Mouse (Mus musculus) limb, embryonic 10.5 days (tissue): ENCODE results near the gene Pard3. TPM values are rescaled to one million over a fixed set of nuclear protein-coding genes. Genes with fewer than 3 reads are reported as not detected.

Experiments
- DNase-seq: peaks from one replicate; pipeline ENCODE4 v3.0.0-alpha.2; 2017; ENCODE audit warnings: low spot score
- H3K27ac ChIP-seq: fragments of 300-500 bp; sonication (generic); 2 replicates; pipeline ENCODE4 v1.5.1; 2016; ENCODE audit warnings: mild to moderate bottlenecking
- H3K27me3 ChIP-seq: fragments of 300-500 bp; sonication (generic); 2 replicates; pipeline ENCODE4 v1.6.1; 2016; ENCODE audit warnings: low read depth, mild to moderate bottlenecking; ENCODE audit not compliant: poor library complexity, severe bottlenecking
- H3K36me3 ChIP-seq: fragments of 300-500 bp; sonication (generic); 2 replicates; pipeline ENCODE4 v1.6.1; 2016; ENCODE audit warnings: mild to moderate bottlenecking, moderate library complexity
- H3K4me1 ChIP-seq: fragments of 300-500 bp; sonication (generic); 2 replicates; pipeline ENCODE4 v1.6.1; 2016
- H3K4me3 ChIP-seq: fragments of 300-500 bp; sonication (generic); 2 replicates; pipeline ENCODE4 v1.5.1; 2016; ENCODE audit warnings: mild to moderate bottlenecking, moderate library complexity
- H3K9me3 ChIP-seq: fragments of 300-500 bp; sonication (generic); replicated peaks from 2 replicates; pipeline ENCODE4 v1.6.1; 2016; ENCODE audit warnings: mild to moderate bottlenecking
- WGBS: fragments of 180-500 bp; shearing (Covaris S2); methylation state at CpG from one replicate; pipeline ENCODE4 v1.1.7; 2016; 5-methylcytosine and 5-hydroxymethylcytosine counted together
- polyA plus RNA-seq: library from polyadenylated mRNA; unstranded; fragments of >200 nt; fragmentation: Nextera tagmentation; extraction: Ambion mirVana; gene quantifications from 2 replicates; pipeline ENCODE4 v1.2.1, GENCODE M21; 2016

Pard3 gene
- polyA plus RNA-seq, 1 experiment from 2014 or later = 34.8 TPM

DNA sequence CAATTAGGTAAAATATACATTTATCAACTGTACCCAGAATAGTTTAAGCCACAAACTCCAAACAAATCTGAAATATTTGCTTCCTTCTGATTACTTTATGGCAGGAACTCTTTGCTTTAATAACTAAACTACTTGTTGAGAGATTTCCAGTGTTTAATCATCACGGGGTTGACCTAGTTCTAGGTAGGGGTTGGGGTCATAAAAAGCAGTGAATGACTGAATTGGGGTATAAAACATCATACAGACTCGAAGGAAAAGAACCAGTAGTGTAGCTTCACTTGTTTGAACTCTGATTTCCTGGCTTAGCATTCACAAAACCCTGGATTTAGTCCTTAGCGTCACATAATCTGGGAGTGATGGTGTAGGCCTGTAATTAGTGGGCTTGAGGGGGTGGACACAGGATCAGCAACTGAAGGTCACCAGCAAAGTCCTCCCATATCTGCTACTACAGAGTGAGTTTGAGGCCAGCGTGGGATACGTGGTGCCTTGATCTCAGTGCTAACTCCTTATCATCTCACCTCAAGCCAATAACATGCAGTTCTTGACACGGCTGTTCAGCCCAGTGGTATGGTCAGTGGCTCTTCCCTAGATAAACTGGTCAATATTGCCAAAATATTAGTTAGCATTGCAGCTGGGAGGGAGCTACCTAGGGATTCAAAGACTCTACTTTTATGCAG lies 111.6 kb downstream of the Pard3 start:
- peaks cover 19% of the 10 kb centered on the region for H3K4me1 ChIP-seq
- no peak overlapping the region for H3K4me3 ChIP-seq
- 71% methylated on average over 6 of the region's 6 CpGs for WGBS
- H3K27ac ChIP-seq = no peak overlapping the region
- no peaks in the 10 kb centered on the region for H3K36me3 ChIP-seq
- DNase-seq = no peak
- H3K9me3 ChIP-seq = no peaks in the 10 kb centered on the region
- H3K27me3 ChIP-seq = no peaks in the 10 kb centered on the region

DNA sequence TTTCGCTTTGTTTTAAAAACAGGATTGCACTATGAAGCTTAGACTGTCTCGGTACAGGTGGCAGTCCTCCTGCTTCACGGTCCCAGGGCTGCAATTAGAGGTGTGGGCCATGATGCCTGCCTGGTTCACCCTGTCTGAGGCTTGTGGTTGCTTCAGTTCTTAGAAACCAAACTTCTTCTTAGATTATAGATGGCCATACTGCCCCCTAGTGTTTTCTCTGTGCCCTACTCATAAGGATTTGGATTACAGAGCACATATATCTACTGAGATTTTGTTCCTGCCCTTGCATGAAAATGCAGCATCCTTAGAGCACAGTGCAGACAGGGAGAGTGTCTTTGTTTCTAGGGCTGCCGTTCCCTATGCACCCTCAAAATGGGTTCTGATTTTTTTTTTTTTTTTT lies 114.9 kb downstream of the Pard3 start:
- DNase-seq = no peak
- Histone ChIP-seq H3K36me3 (no peaks in the 10 kb centered on the region), H3K4me1 (peaks cover 28% of the 10 kb centered on the region), H3K9me3 (no peaks in the 10 kb centered on the region), H3K27ac (no peak overlapping the region), H3K4me3 (no peak overlapping the region), H3K27me3 (no peaks in the 10 kb centered on the region)
- WGBS = 53% methylated on average over 4 of the region's 4 CpGs

DNA sequence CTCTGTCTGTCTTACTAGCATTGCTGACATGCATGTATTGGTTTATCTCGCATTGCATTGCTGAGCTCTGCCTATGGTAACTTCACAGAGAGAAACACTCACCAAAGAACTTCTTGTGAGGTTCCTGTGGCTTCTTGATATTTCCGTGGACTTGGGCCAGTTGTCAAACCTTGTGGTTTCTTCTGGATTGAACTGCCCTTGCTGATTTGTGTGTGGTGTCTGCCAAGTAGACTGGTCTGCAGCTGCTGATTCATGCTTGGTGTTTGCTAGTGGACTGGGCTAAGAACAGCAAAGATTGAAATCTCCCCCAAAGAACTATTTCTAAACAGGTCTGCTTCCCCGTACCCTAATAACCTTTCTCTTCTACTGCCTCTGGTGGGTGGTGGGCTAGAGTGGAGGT lies 117.6 kb downstream of the Pard3 start:
- WGBS = 96% methylated on average over 3 of the region's 3 CpGs
- Histone ChIP-seq H3K4me1 (peaks cover 54% of the 10 kb centered on the region), H3K36me3 (no peaks in the 10 kb centered on the region), H3K27me3 (no peaks in the 10 kb centered on the region), H3K9me3 (no peaks in the 10 kb centered on the region), H3K4me3 (no peak overlapping the region), H3K27ac (no peak overlapping the region)
- DNase-seq = no peak

DNA sequence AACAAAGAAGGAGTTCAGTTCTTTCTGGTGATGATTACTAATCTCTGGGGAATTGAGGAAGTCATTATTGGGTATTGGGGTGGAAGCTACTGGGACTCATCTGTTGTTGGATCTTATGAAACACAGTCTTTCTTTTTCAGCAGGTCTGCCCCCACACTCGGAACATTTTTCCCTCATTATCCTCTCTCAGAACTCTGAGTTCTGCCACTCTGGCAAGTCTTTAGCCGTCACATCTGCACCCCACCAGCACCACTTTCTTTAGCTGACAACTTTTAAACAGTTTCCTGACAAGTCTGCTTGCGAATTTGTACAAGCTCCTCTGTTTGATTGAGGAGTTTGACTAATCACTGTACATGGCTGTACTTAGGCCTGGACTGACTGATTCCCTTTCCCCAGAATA lies 118.4 kb downstream of the Pard3 start:
- H3K27me3 ChIP-seq = no peaks in the 10 kb centered on the region
- H3K36me3 ChIP-seq = no peaks in the 10 kb centered on the region
- 80% methylated on average over 3 of the region's 3 CpGs for WGBS
- peaks cover 61% of the 10 kb centered on the region for H3K4me1 ChIP-seq
- H3K4me3 ChIP-seq = no peak overlapping the region
- DNase-seq = no peak
- no peak overlapping the region for H3K27ac ChIP-seq
- H3K9me3 ChIP-seq = no peaks in the 10 kb centered on the region

GRCm38 (mm10) chr8:127183533-127183932 lies 119.8 kb downstream of the Pard3 start:
- Histone ChIP-seq H3K27ac (peak overlapping the region; percentile 31; the same call in 1 of the 2 replicates), H3K27me3 (no peaks in the 10 kb centered on the region), H3K36me3 (no peaks in the 10 kb centered on the region), H3K9me3 (no peaks in the 10 kb centered on the region), H3K4me1 (peaks cover 56% of the 10 kb centered on the region), H3K4me3 (no peak overlapping the region)
- DNase-seq = no peak
- 87% methylated on average over 2 of the region's 2 CpGs for WGBS

DNA sequence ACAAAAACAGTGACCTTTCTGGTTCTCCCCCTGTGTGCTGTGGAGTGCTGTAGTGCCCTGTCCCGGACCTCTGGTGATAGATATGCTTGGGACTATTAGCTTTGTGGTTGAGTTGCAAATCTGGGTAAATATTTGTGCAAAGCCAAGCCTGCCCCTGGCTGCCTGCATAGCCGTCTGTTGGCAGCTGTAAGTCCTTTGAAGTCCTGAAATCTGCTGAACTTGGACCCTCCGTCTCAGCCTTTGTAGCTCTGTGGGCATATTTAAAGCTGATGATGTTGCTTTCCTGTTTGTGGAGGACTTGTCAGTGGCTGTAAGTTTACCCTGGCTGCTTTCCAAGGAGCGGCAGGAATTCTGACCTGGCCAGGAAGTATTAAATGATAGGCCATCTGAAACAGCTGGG lies 120.3 kb downstream of the Pard3 start:
- WGBS = 23% methylated on average over 4 of the region's 4 CpGs
- Histone ChIP-seq H3K27ac (peak overlapping the region; percentile 16; the same call in 1 of the 2 replicates), H3K4me1 (peaks cover 56% of the 10 kb centered on the region), H3K36me3 (no peaks in the 10 kb centered on the region), H3K9me3 (no peaks in the 10 kb centered on the region), H3K27me3 (no peaks in the 10 kb centered on the region), H3K4me3 (no peak overlapping the region)
- DNase-seq = no peak

DNA sequence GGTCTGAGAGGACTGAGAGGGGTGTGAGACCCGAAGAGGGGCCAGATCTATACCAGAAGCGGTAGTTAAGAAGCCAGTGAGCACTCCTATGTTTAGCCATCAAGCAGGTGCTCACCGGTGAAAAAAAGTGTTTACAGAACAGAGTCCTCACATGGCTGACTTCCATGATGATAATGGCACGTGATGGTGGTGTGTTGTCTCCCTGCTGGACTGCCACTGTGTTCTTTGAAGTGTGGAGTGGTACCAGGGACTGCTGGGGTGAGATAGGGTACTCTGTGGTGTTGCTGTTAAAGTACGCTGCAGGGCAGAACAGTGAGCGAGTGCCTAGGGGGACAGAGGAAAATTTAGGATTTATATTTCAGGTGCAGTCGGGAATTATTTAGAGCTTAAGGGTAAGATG lies 122.2 kb downstream of the Pard3 start:
- H3K36me3 ChIP-seq = no peaks in the 10 kb centered on the region
- WGBS = 71% methylated on average over 7 of the region's 7 CpGs
- H3K27ac ChIP-seq = no peak overlapping the region
- no peaks in the 10 kb centered on the region for H3K27me3 ChIP-seq
- H3K4me1 ChIP-seq = peaks cover 51% of the 10 kb centered on the region
- no peaks in the 10 kb centered on the region for H3K9me3 ChIP-seq
- DNase-seq = no peak
- no peak overlapping the region for H3K4me3 ChIP-seq

DNA sequence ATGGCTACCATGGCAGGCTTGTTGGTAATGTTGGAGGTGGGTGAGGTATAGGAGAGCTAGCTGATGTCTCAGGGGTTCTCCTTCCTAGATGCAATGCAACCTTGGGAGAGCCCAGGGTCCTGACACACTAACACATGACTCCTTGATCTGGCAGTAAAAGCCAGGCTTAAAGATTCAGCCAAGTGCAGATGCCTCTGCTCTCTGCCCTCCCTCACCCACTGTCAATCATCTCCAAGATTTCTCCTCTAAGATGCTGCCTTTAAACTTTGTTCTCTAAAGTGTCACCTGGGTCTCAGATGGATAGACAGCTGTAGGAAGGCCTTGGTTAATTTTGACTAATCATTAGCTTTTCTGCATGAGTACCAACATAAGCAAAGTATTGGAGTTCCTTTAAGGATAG lies 125.0 kb downstream of the Pard3 start:
- Histone ChIP-seq H3K4me1 (peaks cover 63% of the 10 kb centered on the region), H3K27ac (no peak overlapping the region), H3K27me3 (no peaks in the 10 kb centered on the region), H3K36me3 (no peaks in the 10 kb centered on the region), H3K9me3 (no peaks in the 10 kb centered on the region), H3K4me3 (no peak overlapping the region)
- DNase-seq = no peak

DNA sequence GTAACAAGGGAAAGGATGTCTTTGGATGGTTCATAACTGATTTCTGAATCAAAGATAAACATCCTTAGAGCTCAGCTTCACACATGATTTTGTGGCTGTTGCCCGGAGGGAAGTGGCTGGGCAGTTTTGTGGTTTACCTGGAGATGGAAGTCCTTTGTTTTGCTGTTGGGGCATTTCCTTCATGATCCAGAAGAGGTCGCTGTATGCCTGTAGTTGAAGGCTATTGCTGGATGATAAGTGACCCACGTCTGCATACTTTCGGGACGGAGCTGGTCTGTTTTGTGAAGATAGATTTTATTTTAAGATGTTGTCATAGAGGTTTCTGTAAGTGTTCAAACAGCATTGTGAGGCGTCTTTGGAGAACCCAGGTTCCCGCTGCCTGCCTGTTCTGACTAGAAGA lies 126.7 kb downstream of the Pard3 start:
- H3K36me3 ChIP-seq = no peaks in the 10 kb centered on the region
- H3K9me3 ChIP-seq = no peaks in the 10 kb centered on the region
- 66% methylated on average over 7 of the region's 7 CpGs for WGBS
- peak overlapping the region; percentile 20; the same call in 1 of the 2 replicates for H3K27ac ChIP-seq
- no peak overlapping the region for H3K4me3 ChIP-seq
- DNase-seq = peak; percentile 66
- peaks cover 57% of the 10 kb centered on the region for H3K4me1 ChIP-seq
- no peaks in the 10 kb centered on the region for H3K27me3 ChIP-seq

DNA sequence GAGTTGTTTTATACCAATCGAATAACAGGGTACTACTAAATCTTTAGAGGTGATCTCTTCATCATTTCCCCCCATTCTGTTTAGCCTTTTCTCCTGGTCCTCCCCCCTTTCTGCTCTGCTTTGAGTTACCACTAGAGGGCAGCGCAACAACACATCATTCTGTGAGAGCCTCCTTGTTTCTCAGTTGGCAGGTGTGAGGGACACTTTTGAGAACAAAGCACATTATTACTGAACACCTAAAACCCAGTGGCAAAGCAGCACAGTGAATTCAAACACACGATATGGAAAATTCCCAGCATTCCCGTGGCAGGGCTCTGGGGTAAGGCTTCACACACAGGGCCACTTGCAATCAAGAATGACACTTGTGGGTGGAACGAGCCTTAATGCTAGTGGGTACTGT lies 127.7 kb downstream of the Pard3 start:
- Histone ChIP-seq H3K27ac (peak overlapping the region; percentile 73; the same call in 1 of the 2 replicates), H3K36me3 (no peaks in the 10 kb centered on the region), H3K4me1 (peaks cover 58% of the 10 kb centered on the region), H3K4me3 (no peak overlapping the region), H3K9me3 (no peaks in the 10 kb centered on the region), H3K27me3 (no peaks in the 10 kb centered on the region)
- WGBS = 57% methylated on average over 5 of the region's 5 CpGs
- peak; percentile 72 for DNase-seq

GRCm38 (mm10) chr8:127191824-127192223 lies 128.1 kb downstream of the Pard3 start:
- WGBS = 73% methylated on average over 6 of the region's 6 CpGs
- no peaks in the 10 kb centered on the region for H3K27me3 ChIP-seq
- H3K9me3 ChIP-seq = no peaks in the 10 kb centered on the region
- H3K4me1 ChIP-seq = peaks cover 59% of the 10 kb centered on the region
- H3K4me3 ChIP-seq = no peak overlapping the region
- H3K27ac ChIP-seq = peak overlapping the region; percentile 73; the same call in 1 of the 2 replicates
- DNase-seq = no peak
- no peaks in the 10 kb centered on the region for H3K36me3 ChIP-seq

- WGBS = 92% methylated on average over 10 of the region's 10 CpGs
- H3K4me3 ChIP-seq = no peak overlapping the region
- H3K27me3 ChIP-seq = no peaks in the 10 kb centered on the region
- H3K36me3 ChIP-seq = no peaks in the 10 kb centered on the region
- DNase-seq = no peak
- peak overlapping the region; percentile 73 for H3K27ac ChIP-seq
- no peaks in the 10 kb centered on the region for H3K9me3 ChIP-seq
- H3K4me1 ChIP-seq = peaks cover 59% of the 10 kb centered on the region
These were observed 128.6 kb downstream of the Pard3 start for GRCm38 (mm10) chr8:127192331-127192730.

- Histone ChIP-seq H3K27ac (no peak overlapping the region; the same call in 1 of the 2 replicates), H3K9me3 (no peaks in the 10 kb centered on the region), H3K27me3 (no peaks in the 10 kb centered on the region), H3K4me3 (no peak overlapping the region), H3K36me3 (no peaks in the 10 kb centered on the region), H3K4me1 (peaks cover 68% of the 10 kb centered on the region)
- WGBS = 66% methylated on average over 6 of the region's 6 CpGs
- no peak for DNase-seq
These were observed 129.7 kb downstream of the Pard3 start for GRCm38 (mm10) chr8:127193375-127193774.
